Mouse (Mus musculus) ES-E14 (cell line): ENCODE data around the gene Olfr1417.

Experiments used
- CHD2 ChIP-seq: IDR thresholded peaks from 2 replicates; pipeline ENCODE4 v1.6.1; 2014; ENCODE audit warnings: mild to moderate bottlenecking, low read depth, low read length, inconsistent platforms
- MAFK ChIP-seq: IDR thresholded peaks from 2 replicates; pipeline ENCODE4 v1.6.1; 2014; ENCODE audit warnings: mild to moderate bottlenecking, low read depth, low read length, inconsistent platforms; ENCODE audit not compliant: insufficient read depth

DNA sequence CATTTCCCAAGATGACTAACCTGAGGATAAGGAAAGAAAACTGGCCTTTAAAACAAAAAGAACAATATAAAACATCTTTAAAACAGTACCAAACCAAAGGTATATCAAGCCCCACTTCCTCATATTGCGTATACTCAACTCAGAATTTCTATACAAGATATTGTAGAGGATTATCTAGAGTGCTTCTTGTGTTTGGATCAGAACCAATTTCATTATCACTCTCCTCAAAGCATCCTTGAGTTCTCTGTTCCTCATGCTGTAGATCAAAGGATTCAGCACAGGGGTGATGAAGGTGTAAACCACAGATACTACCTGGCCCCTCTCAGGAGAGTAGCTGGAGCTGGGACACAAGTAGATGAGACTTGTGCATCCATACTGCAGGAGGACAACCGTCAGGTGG is 15.8 kb upstream of the Olfr1417 start:
- TF ChIP-seq CHD2 (no peak), MAFK (no peak)
